Mouse (Mus musculus): ENCODE results near the gene Chd4. TPM values are rescaled to one million over a fixed set of nuclear protein-coding genes. Genes with fewer than 3 reads are reported as not detected.
A peak's percentile ranks its signal among the peaks of the same experiment; 100 is the strongest.

The Chd4 gene
- polyA plus RNA-seq, 1 experiment from 2014 or later: 62.6 TPM

DNA sequence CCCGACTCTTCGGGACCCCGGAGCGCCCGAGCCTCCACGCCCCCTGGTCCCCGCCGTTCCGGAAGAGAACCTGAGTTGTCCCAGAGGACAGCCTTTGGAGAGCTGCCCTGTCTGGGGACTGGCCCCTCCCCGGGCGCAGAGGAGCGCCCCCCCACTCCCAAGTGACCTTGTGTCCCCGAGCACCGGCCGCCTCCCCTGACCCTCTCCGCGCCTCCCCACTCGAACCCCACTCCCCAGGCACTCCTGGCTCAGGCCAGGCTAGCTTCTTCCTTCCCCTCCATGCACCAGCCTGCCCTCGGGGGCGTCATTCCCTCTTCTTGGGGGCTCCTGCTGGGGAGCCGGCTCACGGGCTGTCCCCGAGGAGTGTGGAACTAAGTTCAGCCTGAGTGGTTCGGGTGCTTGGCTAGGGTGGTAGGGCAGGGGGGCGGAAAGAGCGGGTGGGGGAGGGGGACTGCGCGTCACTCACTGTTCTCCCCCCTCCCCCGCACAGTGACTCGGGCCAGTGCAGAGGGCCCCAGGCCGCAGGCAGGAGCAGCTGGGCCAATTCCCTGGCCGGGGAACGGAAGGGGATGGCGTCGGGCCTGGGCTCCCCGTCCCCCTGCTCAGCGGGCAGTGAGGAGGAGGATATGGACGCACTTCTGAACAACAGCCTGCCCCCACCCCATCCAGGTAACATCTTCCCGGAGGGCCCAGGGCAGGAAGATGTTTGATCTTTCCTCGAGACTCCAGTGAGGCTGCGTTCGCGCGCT, 990 bp downstream of the Chd4 start:
- H3K4me3 ChIP-seq (replicated peaks): peak overlapping the region; percentile 91
- H3K4me2 ChIP-seq (replicated peaks): peak overlapping the region; percentile 72
- no peaks in the 10 kb centered on the region for H3K27me3 ChIP-seq (replicated peaks)
- H3K9me3 ChIP-seq: no peaks in the 10 kb centered on the region
- ATAC-seq: peak; percentile 56
- H3K4me1 ChIP-seq (replicated peaks): peaks cover 30% of the 10 kb centered on the region
- under 1% methylated on average over 39 of the region's 44 CpGs for WGBS
- peak overlapping the region; percentile 93 for H3K9ac ChIP-seq
- H3K36me3 ChIP-seq: peaks cover 23% of the 10 kb centered on the region
- peak overlapping the region; percentile 94 for H3K27ac ChIP-seq

DNA sequence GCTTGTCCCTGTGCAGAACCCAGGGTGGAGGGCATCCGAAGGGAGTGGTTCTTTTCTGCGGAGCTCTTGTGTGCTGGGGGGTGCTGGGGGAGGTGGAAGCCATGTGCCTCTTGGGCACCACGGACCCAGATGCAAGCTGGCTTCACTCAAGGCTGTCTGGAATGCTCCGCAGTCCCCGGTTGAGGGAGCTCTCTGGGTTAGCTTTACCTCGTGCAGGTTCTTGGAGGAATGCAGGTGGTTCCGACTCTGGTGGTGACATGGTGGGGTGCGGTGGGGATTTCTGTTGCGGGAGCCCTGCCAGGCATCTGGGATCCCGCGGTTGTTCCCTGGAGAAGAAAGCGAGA, 1.5 kb downstream of the Chd4 start:
- Histone ChIP-seq H3K4me2 (replicated peaks) (peak overlapping the region; percentile 72), H3K27ac (peak overlapping the region; percentile 94), H3K9ac (peak overlapping the region; percentile 93), H3K36me3 (peaks cover 28% of the 10 kb centered on the region), H3K9me3 (no peaks in the 10 kb centered on the region), H3K27me3 (replicated peaks) (no peaks in the 10 kb centered on the region), H3K4me3 (replicated peaks) (peak overlapping the region; percentile 91), H3K4me1 (replicated peaks) (peaks cover 30% of the 10 kb centered on the region)
- peak; percentile 17; the same call in 1 of the 2 replicates for ATAC-seq
- WGBS: 1% methylated on average over 12 of the region's 12 CpGs

DNA sequence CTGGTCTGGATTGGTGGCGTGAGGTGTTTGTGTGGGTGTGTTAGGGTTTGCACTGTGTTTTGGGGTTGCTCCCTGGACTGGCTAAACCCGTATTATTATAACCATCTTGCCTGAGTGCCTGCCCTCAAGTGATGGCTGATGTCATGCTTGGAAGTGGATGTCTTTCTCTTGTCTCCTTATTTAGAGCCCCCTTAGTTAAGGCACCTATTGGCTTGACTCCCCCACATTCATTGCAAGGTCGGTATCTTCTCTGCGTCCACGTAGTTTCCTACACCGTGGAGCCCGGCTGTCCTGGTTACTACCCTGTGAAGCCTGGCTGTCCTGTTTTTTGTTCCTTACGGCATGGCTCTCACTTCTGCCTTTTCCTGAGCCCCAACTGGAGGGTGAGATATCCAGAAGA, 2.2 kb downstream of the Chd4 start:
- ATAC-seq: no peak
- WGBS: 49% methylated on average over 8 of the region's 8 CpGs
- H3K4me3 ChIP-seq (replicated peaks): peak overlapping the region; percentile 91
- H3K27ac ChIP-seq: 0 out of 2 replicates have a peak overlapping the region, but pooled peaks have one; percentile 28
- peak overlapping the region; percentile 72 for H3K4me2 ChIP-seq (replicated peaks)
- H3K9ac ChIP-seq: peak overlapping the region; percentile 93
- peaks cover 30% of the 10 kb centered on the region for H3K4me1 ChIP-seq (replicated peaks)
- peaks cover 35% of the 10 kb centered on the region for H3K36me3 ChIP-seq
- no peaks in the 10 kb centered on the region for H3K9me3 ChIP-seq
- H3K27me3 ChIP-seq (replicated peaks): no peaks in the 10 kb centered on the region

DNA sequence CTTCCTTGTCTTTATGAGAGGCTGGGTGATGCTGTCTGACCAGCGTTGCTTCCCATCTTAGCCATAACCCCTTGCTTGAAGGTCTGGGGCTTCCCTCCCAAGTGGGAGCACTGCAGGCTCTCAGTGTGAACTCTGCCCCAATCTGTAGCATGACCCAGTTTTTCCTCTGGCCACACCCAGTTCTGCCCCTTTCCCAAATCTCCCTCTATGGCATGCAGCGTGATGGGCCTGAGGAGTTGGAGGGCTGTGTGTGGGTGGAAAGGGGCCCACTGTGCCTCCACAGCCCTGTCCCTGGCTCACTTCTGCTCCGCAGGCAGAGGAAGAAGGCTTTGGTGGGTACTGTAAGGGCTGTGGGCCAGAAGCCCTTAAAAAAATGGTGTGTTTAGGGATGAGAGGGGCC, 2.7 kb downstream of the Chd4 start:
- ATAC-seq: no peak
- Histone ChIP-seq H3K27me3 (replicated peaks) (no peaks in the 10 kb centered on the region), H3K4me2 (replicated peaks) (peak overlapping the region; percentile 72), H3K9ac (peak overlapping the region; percentile 93), H3K27ac (no peak overlapping the region), H3K4me1 (replicated peaks) (peaks cover 30% of the 10 kb centered on the region), H3K36me3 (peaks cover 37% of the 10 kb centered on the region), H3K4me3 (replicated peaks) (peak overlapping the region; percentile 91), H3K9me3 (no peaks in the 10 kb centered on the region)
- WGBS: 45% methylated on average over 3 of the region's 3 CpGs

DNA sequence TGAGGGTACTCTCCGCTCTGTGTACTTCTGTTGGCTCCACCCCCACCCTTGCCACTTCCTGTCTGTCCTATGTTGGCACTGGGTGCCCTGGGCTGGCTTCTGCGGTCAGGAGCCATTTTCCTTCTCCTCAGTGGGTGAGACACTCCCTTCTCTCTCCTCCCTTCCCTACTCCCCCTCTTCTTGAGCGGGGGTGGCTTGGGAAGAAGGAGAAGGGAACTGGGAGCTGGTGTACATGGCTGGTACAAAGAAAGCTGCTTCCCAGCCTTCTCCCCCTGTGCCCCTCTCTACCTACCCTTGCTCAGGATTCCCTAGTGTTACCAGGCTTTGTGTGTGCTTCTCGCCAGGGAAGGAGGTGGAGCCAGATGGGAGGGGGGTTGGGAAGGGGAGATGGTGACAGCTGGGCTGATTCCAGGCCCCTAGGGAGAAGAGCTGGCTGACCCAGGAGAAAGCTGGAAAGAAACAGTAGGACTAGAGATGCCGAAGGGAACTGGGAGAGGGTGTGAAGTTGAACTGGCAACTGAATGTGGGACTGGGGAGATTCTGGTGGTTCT, 3.7 kb downstream of the Chd4 start:
- H3K4me3 ChIP-seq (replicated peaks): no peak overlapping the region
- H3K9ac ChIP-seq: peak overlapping the region; percentile 23; the same call in 1 of the 2 replicates
- H3K4me2 ChIP-seq (replicated peaks): peak overlapping the region; percentile 72
- no peaks in the 10 kb centered on the region for H3K9me3 ChIP-seq
- H3K27ac ChIP-seq: 0 out of 2 replicates have a peak overlapping the region, but pooled peaks have one; percentile 33
- no peaks in the 10 kb centered on the region for H3K27me3 ChIP-seq (replicated peaks)
- 39% methylated on average over 5 of the region's 5 CpGs for WGBS
- no peak for ATAC-seq
- peaks cover 30% of the 10 kb centered on the region for H3K4me1 ChIP-seq (replicated peaks)
- peaks cover 42% of the 10 kb centered on the region for H3K36me3 ChIP-seq

DNA sequence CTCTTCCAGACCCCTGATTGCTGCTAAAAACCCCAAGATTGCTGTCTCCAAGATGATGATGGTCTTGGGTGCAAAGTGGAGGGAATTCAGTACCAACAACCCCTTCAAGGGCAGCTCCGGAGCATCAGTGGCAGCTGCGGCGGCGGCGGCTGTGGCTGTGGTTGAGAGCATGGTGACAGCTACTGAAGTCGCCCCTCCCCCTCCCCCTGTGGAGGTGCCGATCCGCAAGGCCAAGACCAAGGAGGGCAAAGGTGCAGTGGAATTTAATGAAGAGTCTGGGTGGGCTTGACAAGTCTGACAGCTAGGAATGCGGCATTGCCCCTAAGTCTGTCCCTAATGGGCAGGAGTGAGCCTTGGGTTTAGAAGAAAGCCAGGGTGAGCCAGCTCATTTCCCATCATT, 5.7 kb downstream of the Chd4 start:
- Histone ChIP-seq H3K27me3 (replicated peaks) (no peaks in the 10 kb centered on the region), H3K9ac (no peak overlapping the region), H3K4me1 (replicated peaks) (peaks cover 26% of the 10 kb centered on the region), H3K9me3 (no peaks in the 10 kb centered on the region), H3K4me3 (replicated peaks) (no peak overlapping the region), H3K36me3 (peaks cover 60% of the 10 kb centered on the region), H3K4me2 (replicated peaks) (no peak overlapping the region), H3K27ac (no peak overlapping the region)
- no peak for ATAC-seq
- 86% methylated on average over 9 of the region's 9 CpGs for WGBS

DNA sequence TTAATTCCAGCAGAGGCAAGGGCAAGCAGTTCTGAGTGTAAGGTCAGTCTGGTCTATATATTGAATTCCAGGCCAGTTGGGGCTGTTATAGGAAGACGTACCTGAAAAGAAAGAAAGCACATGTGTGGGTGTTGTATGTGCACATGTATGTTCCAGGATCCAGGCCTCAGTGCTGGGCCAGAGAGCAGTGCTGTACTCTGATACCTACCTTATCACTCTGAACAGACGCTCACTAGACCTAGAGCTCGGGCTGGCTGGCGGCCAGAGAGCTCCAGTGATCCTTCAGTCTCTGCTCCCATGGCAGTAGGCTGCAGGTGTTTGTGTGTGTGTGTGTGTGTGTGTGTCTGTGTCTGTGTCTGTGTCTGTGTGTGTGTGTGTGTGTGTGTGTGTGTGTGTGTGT, 8.4 kb downstream of the Chd4 start:
- H3K9me3 ChIP-seq: no peaks in the 10 kb centered on the region
- no peaks in the 10 kb centered on the region for H3K27me3 ChIP-seq (replicated peaks)
- ATAC-seq: peak; percentile 48; the same call in 1 of the 2 replicates
- H3K36me3 ChIP-seq: peaks cover 82% of the 10 kb centered on the region
- no peak overlapping the region for H3K4me2 ChIP-seq (replicated peaks)
- H3K4me3 ChIP-seq (replicated peaks): no peak overlapping the region
- peaks cover 10% of the 10 kb centered on the region for H3K4me1 ChIP-seq (replicated peaks)
- no peak overlapping the region for H3K9ac ChIP-seq
- 86% methylated on average over 4 of the region's 4 CpGs for WGBS
- H3K27ac ChIP-seq: no peak overlapping the region

DNA sequence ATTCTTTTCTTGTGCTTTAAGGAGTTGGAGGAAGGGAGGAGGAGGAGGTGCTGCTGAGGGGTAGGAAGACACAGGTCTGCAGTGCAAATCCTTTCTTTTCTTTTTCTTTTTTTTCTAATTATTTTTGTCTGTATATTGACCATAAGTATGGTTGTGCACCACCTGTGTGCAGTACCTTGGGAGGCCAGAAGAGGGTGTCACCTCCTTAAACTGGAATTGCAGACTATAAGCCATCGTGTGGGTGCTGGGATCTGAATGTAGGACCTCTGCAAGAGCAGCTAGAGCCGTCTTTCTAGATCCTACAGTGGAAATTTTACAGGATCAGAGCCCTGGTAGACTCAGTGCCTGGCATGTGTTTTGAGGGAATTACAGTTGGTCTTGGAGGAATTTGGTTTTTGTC, 11.9 kb downstream of the Chd4 start:
- Histone ChIP-seq H3K4me1 (replicated peaks) (no peaks in the 10 kb centered on the region), H3K9me3 (no peaks in the 10 kb centered on the region), H3K36me3 (peaks cover 85% of the 10 kb centered on the region), H3K9ac (no peak overlapping the region), H3K4me3 (replicated peaks) (no peak overlapping the region), H3K27ac (no peak overlapping the region), H3K27me3 (replicated peaks) (no peaks in the 10 kb centered on the region), H3K4me2 (replicated peaks) (no peak overlapping the region)
- WGBS: 94% methylated on average over 2 of the region's 2 CpGs
- no peak for ATAC-seq

DNA sequence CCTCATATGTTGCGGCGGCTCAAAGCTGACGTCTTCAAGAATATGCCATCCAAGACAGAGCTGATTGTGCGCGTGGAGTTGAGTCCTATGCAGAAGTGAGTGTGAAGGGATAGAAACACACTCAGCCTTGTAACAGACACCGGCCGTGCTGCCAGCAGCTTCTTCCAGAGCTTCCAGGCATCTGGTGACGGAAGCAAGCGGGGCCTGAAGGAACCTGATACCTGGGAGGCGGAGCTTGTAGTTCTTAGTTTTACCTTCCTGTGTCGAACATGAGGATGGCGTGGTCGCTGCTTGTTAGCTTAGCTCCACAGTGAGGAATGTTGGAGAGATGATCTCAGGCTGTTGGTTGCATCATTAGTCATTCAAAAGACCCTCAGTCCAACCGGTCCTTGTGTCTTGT, 13.6 kb downstream of the Chd4 start:
- WGBS: 87% methylated on average over 14 of the region's 14 CpGs

DNA sequence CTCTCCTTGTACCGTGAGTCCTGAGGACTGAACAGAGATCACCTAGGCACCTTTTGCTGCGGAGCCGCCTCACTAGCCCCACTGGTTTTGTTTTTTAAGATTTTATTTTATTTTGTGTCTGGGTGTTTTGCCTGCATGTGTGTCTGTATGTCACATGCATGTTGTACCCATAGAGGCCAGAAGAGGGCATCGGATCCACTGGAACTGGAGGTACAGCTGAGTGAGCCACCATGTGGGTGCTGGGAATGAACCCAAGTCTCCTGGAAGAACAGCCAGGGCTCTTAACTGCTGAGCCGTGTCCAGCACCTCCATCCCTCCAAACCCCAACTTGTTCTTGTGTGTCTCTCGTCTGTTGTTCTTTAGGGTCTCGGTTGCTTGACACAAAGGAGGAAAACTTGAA, 15.1 kb downstream of the Chd4 start:
- no peak overlapping the region for H3K9ac ChIP-seq
- no peak overlapping the region for H3K4me3 ChIP-seq (replicated peaks)
- WGBS: 88% methylated on average over 7 of the region's 7 CpGs
- no peak overlapping the region for H3K27ac ChIP-seq
- H3K9me3 ChIP-seq: no peaks in the 10 kb centered on the region
- no peaks in the 10 kb centered on the region for H3K27me3 ChIP-seq (replicated peaks)
- peaks cover 80% of the 10 kb centered on the region for H3K36me3 ChIP-seq
- H3K4me2 ChIP-seq (replicated peaks): no peak overlapping the region
- no peak for ATAC-seq
- H3K4me1 ChIP-seq (replicated peaks): no peaks in the 10 kb centered on the region

More for the DNA sequence above, 13.6 kb downstream of the Chd4 start:
- H3K4me1 ChIP-seq (replicated peaks): no peaks in the 10 kb centered on the region
- no peak overlapping the region for H3K9ac ChIP-seq
- H3K27ac ChIP-seq: no peak overlapping the region
- no peak for ATAC-seq
- H3K36me3 ChIP-seq: peaks cover 88% of the 10 kb centered on the region
- no peaks in the 10 kb centered on the region for H3K27me3 ChIP-seq (replicated peaks)
- H3K4me3 ChIP-seq (replicated peaks): no peak overlapping the region
- no peaks in the 10 kb centered on the region for H3K9me3 ChIP-seq
- H3K4me2 ChIP-seq (replicated peaks): no peak overlapping the region

DNA sequence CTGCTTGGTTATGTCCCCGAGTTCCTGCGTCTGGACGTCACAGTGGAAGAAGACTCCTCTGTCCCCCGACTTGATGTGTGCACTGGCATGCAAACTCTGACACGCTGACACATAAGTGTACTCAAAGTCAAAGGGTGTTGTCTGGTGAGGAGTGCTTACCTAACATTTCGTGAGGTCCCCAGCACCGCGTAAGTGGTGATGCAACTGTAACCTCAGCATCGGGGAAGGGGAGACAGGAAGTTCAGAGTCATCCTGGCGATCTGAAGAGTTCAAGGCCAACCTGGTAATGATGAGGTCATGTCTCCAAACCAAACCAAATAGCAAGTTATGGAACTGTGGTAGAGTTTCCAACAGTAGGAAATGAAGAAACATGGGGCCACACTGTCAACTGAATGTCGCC, 16.8 kb downstream of the Chd4 start:
- Histone ChIP-seq H3K27ac (no peak overlapping the region), H3K4me2 (replicated peaks) (no peak overlapping the region), H3K4me1 (replicated peaks) (no peaks in the 10 kb centered on the region), H3K4me3 (replicated peaks) (no peak overlapping the region), H3K27me3 (replicated peaks) (no peaks in the 10 kb centered on the region), H3K9me3 (no peaks in the 10 kb centered on the region), H3K9ac (no peak overlapping the region), H3K36me3 (peaks cover 71% of the 10 kb centered on the region)
- ATAC-seq: no peak
- 91% methylated on average over 11 of the region's 11 CpGs for WGBS

DNA sequence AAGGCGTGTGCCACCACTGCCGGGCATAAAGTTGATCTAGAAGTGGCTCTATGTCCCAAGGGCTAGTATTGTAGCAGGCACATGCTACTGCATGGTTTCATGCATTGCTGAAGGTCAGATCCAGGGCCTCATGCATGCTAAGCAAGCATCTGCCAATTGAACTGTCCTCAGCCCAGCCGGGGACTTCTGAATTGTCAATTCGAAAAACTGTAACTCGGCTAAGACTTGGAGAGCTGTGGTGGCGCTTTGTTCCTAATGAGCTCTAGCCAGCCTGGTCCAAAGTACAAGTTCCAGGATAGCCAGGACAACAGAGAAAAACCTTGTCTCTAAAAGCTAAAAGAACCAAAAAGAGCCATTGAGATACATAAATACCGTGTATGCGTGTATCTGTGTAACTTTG, 23.6 kb downstream of the Chd4 start:
- H3K27me3 ChIP-seq (replicated peaks): no peaks in the 10 kb centered on the region
- WGBS: 93% methylated on average over 8 of the region's 8 CpGs
- H3K4me3 ChIP-seq (replicated peaks): no peak overlapping the region
- H3K36me3 ChIP-seq: peaks cover 67% of the 10 kb centered on the region
- no peak overlapping the region for H3K4me2 ChIP-seq (replicated peaks)
- H3K4me1 ChIP-seq (replicated peaks): no peaks in the 10 kb centered on the region
- no peak overlapping the region for H3K9ac ChIP-seq
- no peak overlapping the region for H3K27ac ChIP-seq
- H3K9me3 ChIP-seq: no peaks in the 10 kb centered on the region
- ATAC-seq: no peak

DNA sequence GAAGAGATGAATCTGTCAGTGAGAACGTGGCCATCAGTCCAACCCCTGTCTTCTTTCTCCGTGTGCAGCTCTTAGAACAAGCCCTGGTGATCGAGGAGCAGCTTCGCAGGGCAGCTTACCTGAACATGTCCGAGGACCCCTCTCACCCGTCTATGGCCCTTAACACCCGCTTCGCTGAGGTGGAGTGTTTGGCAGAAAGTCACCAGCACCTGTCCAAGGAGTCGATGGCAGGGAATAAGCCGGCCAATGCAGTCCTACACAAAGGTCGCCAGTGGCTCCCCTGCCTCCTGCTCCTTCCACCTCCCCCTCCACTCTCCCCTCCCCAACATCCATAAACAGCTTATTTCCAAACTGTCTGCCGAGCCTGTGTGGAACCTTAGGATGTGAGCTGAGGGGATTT, 32.9 kb downstream of the Chd4 start:
- no peaks in the 10 kb centered on the region; the same call in 1 of the 2 replicates for H3K4me1 ChIP-seq (replicated peaks)
- no peak for ATAC-seq
- WGBS: 88% methylated on average over 12 of the region's 12 CpGs
- H3K4me2 ChIP-seq (replicated peaks): no peak overlapping the region
- H3K36me3 ChIP-seq: peaks cover 39% of the 10 kb centered on the region
- H3K27me3 ChIP-seq (replicated peaks): no peaks in the 10 kb centered on the region
- H3K9ac ChIP-seq: no peak overlapping the region
- no peaks in the 10 kb centered on the region for H3K9me3 ChIP-seq
- no peak overlapping the region for H3K27ac ChIP-seq
- H3K4me3 ChIP-seq (replicated peaks): no peak overlapping the region

Data from intestine, embryonic 15.5 days (tissue).